Mouse (Mus musculus): ENCODE measurements around the gene Npas3. TPM values are rescaled to one million over a fixed set of nuclear protein-coding genes. Genes with fewer than 3 reads are reported as not detected.

Gene Npas3
- polyA plus RNA-seq, 1 experiment = 1.2 TPM

GRCm38 (mm10) chr12:53822881-53823280 is 574.4 kb downstream of the Npas3 start:
- TF ChIP-seq EP300 (IDR thresholded peaks at IDR 0.05; ENCODE audit: insufficient read depth, low read depth, low read length) (no peak), CTCF (IDR thresholded peaks at IDR 0.05; ENCODE audit: low read depth, low read length) (no peak), POLR2A (IDR thresholded peaks at IDR 0.05; ENCODE audit: insufficient read depth, low read length) (no peak)
- H3K4me1 ChIP-seq (ENCODE audit: control insufficient read depth, insufficient read depth, low read length) = no peaks in the 10 kb centered on the region
- H3K27ac ChIP-seq (ENCODE audit: insufficient read depth, low read length) = no peak overlapping the region
- H3K36me3 ChIP-seq (ENCODE audit: control insufficient read depth, insufficient read depth, low read length, poor library complexity, severe bottlenecking) = no peaks in the 10 kb centered on the region
- no peak overlapping the region for H3K4me3 ChIP-seq (ENCODE audit: low read depth, low read length)
- no peak overlapping the region for H3K9ac ChIP-seq (ENCODE audit: low read depth, poor library complexity, severe bottlenecking)
- H3K9me3 ChIP-seq (replicated peaks; ENCODE audit: control insufficient read depth, insufficient read depth, low read length, poor library complexity, severe bottlenecking) = no peaks in the 10 kb centered on the region
- H3K27me3 ChIP-seq (ENCODE audit: control insufficient read depth, insufficient read depth, low read length, poor library complexity, severe bottlenecking) = no peaks in the 10 kb centered on the region

- Histone ChIP-seq H3K27ac (ENCODE audit: insufficient read depth, low read length) (no peak overlapping the region), H3K36me3 (ENCODE audit: control insufficient read depth, insufficient read depth, low read length, poor library complexity, severe bottlenecking) (no peaks in the 10 kb centered on the region), H3K4me3 (ENCODE audit: low read depth, low read length) (no peak overlapping the region), H3K4me1 (ENCODE audit: control insufficient read depth, insufficient read depth, low read length) (no peaks in the 10 kb centered on the region), H3K9me3 (replicated peaks; ENCODE audit: control insufficient read depth, insufficient read depth, low read length, poor library complexity, severe bottlenecking) (no peaks in the 10 kb centered on the region), H3K27me3 (ENCODE audit: control insufficient read depth, insufficient read depth, low read length, poor library complexity, severe bottlenecking) (no peaks in the 10 kb centered on the region), H3K9ac (ENCODE audit: low read depth, poor library complexity, severe bottlenecking) (no peak overlapping the region)
- TF ChIP-seq EP300 (IDR thresholded peaks at IDR 0.05; ENCODE audit: insufficient read depth, low read depth, low read length) = no peak
- TF ChIP-seq CTCF (IDR thresholded peaks at IDR 0.05; ENCODE audit: low read depth, low read length) = no peak
- no peak for TF ChIP-seq POLR2A (IDR thresholded peaks at IDR 0.05; ENCODE audit: insufficient read depth, low read length)
These were observed 576.8 kb downstream of the Npas3 start for GRCm38 (mm10) chr12:53825251-53825650.

GRCm38 (mm10) chr12:53825898-53826605 is 577.6 kb downstream of the Npas3 start:
- Histone ChIP-seq H3K9me3 (replicated peaks; ENCODE audit: control insufficient read depth, insufficient read depth, low read length, poor library complexity, severe bottlenecking) (no peaks in the 10 kb centered on the region), H3K27me3 (ENCODE audit: control insufficient read depth, insufficient read depth, low read length, poor library complexity, severe bottlenecking) (no peaks in the 10 kb centered on the region), H3K36me3 (ENCODE audit: control insufficient read depth, insufficient read depth, low read length, poor library complexity, severe bottlenecking) (no peaks in the 10 kb centered on the region), H3K4me1 (ENCODE audit: control insufficient read depth, insufficient read depth, low read length) (no peaks in the 10 kb centered on the region), H3K9ac (ENCODE audit: low read depth, poor library complexity, severe bottlenecking) (no peak overlapping the region), H3K27ac (ENCODE audit: insufficient read depth, low read length) (no peak overlapping the region), H3K4me3 (ENCODE audit: low read depth, low read length) (no peak overlapping the region)
- TF ChIP-seq CTCF (IDR thresholded peaks at IDR 0.05; ENCODE audit: low read depth, low read length) (no peak), EP300 (IDR thresholded peaks at IDR 0.05; ENCODE audit: insufficient read depth, low read depth, low read length) (no peak), POLR2A (IDR thresholded peaks at IDR 0.05; ENCODE audit: insufficient read depth, low read length) (no peak)

GRCm38 (mm10) chr12:53826812-53827211 is 578.3 kb downstream of the Npas3 start:
- no peaks in the 10 kb centered on the region for H3K9me3 ChIP-seq (replicated peaks; ENCODE audit: control insufficient read depth, insufficient read depth, low read length, poor library complexity, severe bottlenecking)
- no peak overlapping the region for H3K9ac ChIP-seq (ENCODE audit: low read depth, poor library complexity, severe bottlenecking)
- H3K27ac ChIP-seq (ENCODE audit: insufficient read depth, low read length) = no peak overlapping the region
- H3K27me3 ChIP-seq (ENCODE audit: control insufficient read depth, insufficient read depth, low read length, poor library complexity, severe bottlenecking) = no peaks in the 10 kb centered on the region
- no peak for TF ChIP-seq POLR2A (IDR thresholded peaks at IDR 0.05; ENCODE audit: insufficient read depth, low read length)
- no peak for TF ChIP-seq EP300 (IDR thresholded peaks at IDR 0.05; ENCODE audit: insufficient read depth, low read depth, low read length)
- H3K4me3 ChIP-seq (ENCODE audit: low read depth, low read length) = no peak overlapping the region
- H3K4me1 ChIP-seq (ENCODE audit: control insufficient read depth, insufficient read depth, low read length) = no peaks in the 10 kb centered on the region
- no peaks in the 10 kb centered on the region for H3K36me3 ChIP-seq (ENCODE audit: control insufficient read depth, insufficient read depth, low read length, poor library complexity, severe bottlenecking)

GRCm38 (mm10) chr12:53832590-53832989 is 584.1 kb downstream of the Npas3 start:
- TF ChIP-seq EP300 (IDR thresholded peaks at IDR 0.05; ENCODE audit: insufficient read depth, low read depth, low read length) = no peak
- no peak for TF ChIP-seq CTCF (IDR thresholded peaks at IDR 0.05; ENCODE audit: low read depth, low read length)
- no peak for TF ChIP-seq POLR2A (IDR thresholded peaks at IDR 0.05; ENCODE audit: insufficient read depth, low read length)
- H3K27ac ChIP-seq (ENCODE audit: insufficient read depth, low read length) = no peak overlapping the region
- H3K27me3 ChIP-seq (ENCODE audit: control insufficient read depth, insufficient read depth, low read length, poor library complexity, severe bottlenecking) = no peaks in the 10 kb centered on the region
- no peak overlapping the region for H3K9ac ChIP-seq (ENCODE audit: low read depth, poor library complexity, severe bottlenecking)
- H3K4me3 ChIP-seq (ENCODE audit: low read depth, low read length) = no peak overlapping the region
- H3K4me1 ChIP-seq (ENCODE audit: control insufficient read depth, insufficient read depth, low read length) = no peaks in the 10 kb centered on the region
- H3K9me3 ChIP-seq (replicated peaks; ENCODE audit: control insufficient read depth, insufficient read depth, low read length, poor library complexity, severe bottlenecking) = no peaks in the 10 kb centered on the region
- no peaks in the 10 kb centered on the region for H3K36me3 ChIP-seq (ENCODE audit: control insufficient read depth, insufficient read depth, low read length, poor library complexity, severe bottlenecking)

- Histone ChIP-seq H3K9ac (ENCODE audit: low read depth, poor library complexity, severe bottlenecking) (no peak overlapping the region), H3K4me1 (ENCODE audit: control insufficient read depth, insufficient read depth, low read length) (no peaks in the 10 kb centered on the region), H3K27me3 (ENCODE audit: control insufficient read depth, insufficient read depth, low read length, poor library complexity, severe bottlenecking) (no peaks in the 10 kb centered on the region), H3K36me3 (ENCODE audit: control insufficient read depth, insufficient read depth, low read length, poor library complexity, severe bottlenecking) (no peaks in the 10 kb centered on the region), H3K4me3 (ENCODE audit: low read depth, low read length) (no peak overlapping the region), H3K27ac (ENCODE audit: insufficient read depth, low read length) (no peak overlapping the region), H3K9me3 (replicated peaks; ENCODE audit: control insufficient read depth, insufficient read depth, low read length, poor library complexity, severe bottlenecking) (no peaks in the 10 kb centered on the region)
- TF ChIP-seq EP300 (IDR thresholded peaks at IDR 0.05; ENCODE audit: insufficient read depth, low read depth, low read length) = no peak
- TF ChIP-seq CTCF (IDR thresholded peaks at IDR 0.05; ENCODE audit: low read depth, low read length) = no peak
- TF ChIP-seq POLR2A (IDR thresholded peaks at IDR 0.05; ENCODE audit: insufficient read depth, low read length) = no peak
These were observed 584.9 kb downstream of the Npas3 start for GRCm38 (mm10) chr12:53833348-53833747.

All from ES-Bruce4 (cell line).